Mouse (Mus musculus) kidney, adult 2 months (tissue): Measurements from ENCODE around the gene Slc7a11. TPM values are rescaled to one million over a fixed set of nuclear protein-coding genes. Genes with fewer than 3 reads are reported as not detected.
A peak's percentile ranks its signal among the peaks of the same experiment; 100 is the strongest.

Experiments used
- DNase-seq: peaks from one replicate; pipeline ENCODE4 v3.0.0; 2021
- H3K27ac ChIP-seq: fragments of 200-500 bp; 2 replicates; pipeline ENCODE4 v1.5.1; 2012; ENCODE audit warnings: low read depth, low read length, control low read depth, inconsistent platforms; ENCODE audit not compliant: insufficient read depth
- H3K27me3 ChIP-seq: fragments of 200-500 bp; replicated peaks from 2 replicates; pipeline ENCODE4 v1.6.1; 2012; ENCODE audit warnings: mild to moderate bottlenecking, moderate library complexity, low read length, inconsistent platforms; ENCODE audit not compliant: control insufficient read depth, insufficient read depth
- H3K36me3 ChIP-seq: fragments of 200-500 bp; 2 replicates; pipeline ENCODE4 v1.6.1; 2012; ENCODE audit warnings: mild to moderate bottlenecking, moderate library complexity, low read length, inconsistent platforms; ENCODE audit not compliant: control insufficient read depth, insufficient read depth
- H3K4me1 ChIP-seq: fragments of 200-500 bp; 2 replicates; pipeline ENCODE4 v1.6.1; 2011; ENCODE audit warnings: low read length; ENCODE audit not compliant: control insufficient read depth, insufficient read depth
- H3K4me3 ChIP-seq: fragments of 200-500 bp; 2 replicates; pipeline ENCODE4 v1.5.1; 2011; ENCODE audit warnings: mild to moderate bottlenecking, low read depth, low read length, control low read depth; ENCODE audit not compliant: insufficient read depth
- CTCF ChIP-seq: fragments of 200-500 bp; conservative IDR thresholded peaks from 2 replicates; pipeline ENCODE4 v1.5.1; 2011; ENCODE audit warnings: low read depth, mild to moderate bottlenecking, control low read depth, low read length, moderate library complexity, mixed read lengths; ENCODE audit not compliant: insufficient read depth, insufficient read length
- POLR2A ChIP-seq: fragments of 200-500 bp; IDR thresholded peaks from one replicate; pipeline ENCODE4 v1.6.1; 2011; ENCODE audit warnings: low read depth, low read length, control low read depth
- WGBS: fragments of 180-500 bp; shearing (Covaris S2); methylation state at CpG from one replicate; pipeline ENCODE4 v1.1.7; 2018; 5-methylcytosine and 5-hydroxymethylcytosine counted together
- polyA plus RNA-seq: library from polyadenylated mRNA; depleted of rRNA; stranded (reverse); fragments of >200 nt; gene quantifications from 2 replicates; pipeline ENCODE4 v1.2.3, GENCODE M21; 2012

Gene Slc7a11
- polyA plus RNA-seq, 1 experiment, result 0.23 TPM

DNA sequence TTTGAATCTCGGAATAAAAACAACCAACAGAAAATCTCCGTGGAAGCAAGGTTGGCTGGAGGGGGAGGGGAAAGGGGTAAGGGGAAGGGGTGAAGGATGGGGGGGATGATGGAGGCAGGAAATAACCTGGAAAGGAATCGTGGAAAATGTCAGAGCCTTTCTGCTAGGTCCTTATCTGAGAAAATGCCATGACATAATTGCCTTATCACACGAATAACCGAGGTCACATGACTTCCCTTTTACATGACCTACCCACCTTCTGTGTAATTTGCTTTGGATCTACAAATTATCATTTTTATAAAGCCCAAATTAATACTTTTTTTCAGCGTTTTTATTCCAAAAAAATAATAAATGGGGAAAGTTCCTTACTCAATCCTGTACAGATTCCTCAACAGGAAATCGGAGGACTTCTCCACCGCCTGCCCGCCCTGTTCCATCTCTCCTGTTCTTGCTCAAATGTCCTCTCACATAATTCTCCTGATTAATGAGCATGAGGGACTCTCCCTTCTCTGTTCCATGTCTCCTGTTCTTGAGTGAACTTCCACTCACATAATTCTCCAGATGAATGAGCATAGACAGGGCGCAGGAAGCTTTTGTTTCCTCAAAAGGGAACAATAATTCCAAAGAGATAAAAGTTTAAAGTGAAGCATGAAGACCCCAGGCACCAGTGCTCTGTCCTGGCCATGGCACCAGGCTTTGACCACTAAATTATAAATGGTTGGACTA, 1.8 kb upstream of the Slc7a11 start:
- no peak for TF ChIP-seq CTCF
- TF ChIP-seq POLR2A, result no peak
- WGBS, result 59% methylated on average over 10 of the region's 10 CpGs
- Histone ChIP-seq H3K27ac (no peak overlapping the region), H3K36me3 (no peaks in the 10 kb centered on the region), H3K4me3 (no peak overlapping the region), H3K4me1 (no peaks in the 10 kb centered on the region), H3K27me3 (no peaks in the 10 kb centered on the region)
- no peak for DNase-seq

DNA sequence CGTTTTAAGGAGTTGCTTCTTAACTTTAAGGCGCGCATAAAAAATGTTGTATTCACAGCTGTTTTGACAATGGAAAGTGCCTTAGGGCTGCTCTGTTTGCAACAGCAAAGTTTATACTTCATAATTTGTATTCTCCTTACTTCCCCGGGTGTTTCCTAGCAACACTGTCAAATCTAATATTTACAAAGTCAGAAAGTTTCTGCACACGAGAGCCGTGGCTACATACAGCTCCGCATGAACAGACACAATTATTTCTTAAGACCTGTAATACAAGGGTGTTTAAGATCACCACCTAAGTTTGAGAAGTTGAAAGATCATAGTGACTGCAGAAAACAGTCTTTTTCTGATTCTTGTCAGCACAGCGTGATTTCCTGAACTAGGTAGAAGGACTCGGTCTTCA, 528 bp upstream of the Slc7a11 start:
- no peak overlapping the region for H3K27ac ChIP-seq
- no peaks in the 10 kb centered on the region for H3K4me1 ChIP-seq
- H3K36me3 ChIP-seq, result no peaks in the 10 kb centered on the region
- TF ChIP-seq CTCF (no peak), POLR2A (no peak)
- H3K4me3 ChIP-seq, result 0 out of 2 replicates have a peak overlapping the region, but pooled peaks have one; percentile 9
- no peak for DNase-seq
- H3K27me3 ChIP-seq, result no peaks in the 10 kb centered on the region
- WGBS, result 10% methylated on average over 9 of the region's 9 CpGs

DNA sequence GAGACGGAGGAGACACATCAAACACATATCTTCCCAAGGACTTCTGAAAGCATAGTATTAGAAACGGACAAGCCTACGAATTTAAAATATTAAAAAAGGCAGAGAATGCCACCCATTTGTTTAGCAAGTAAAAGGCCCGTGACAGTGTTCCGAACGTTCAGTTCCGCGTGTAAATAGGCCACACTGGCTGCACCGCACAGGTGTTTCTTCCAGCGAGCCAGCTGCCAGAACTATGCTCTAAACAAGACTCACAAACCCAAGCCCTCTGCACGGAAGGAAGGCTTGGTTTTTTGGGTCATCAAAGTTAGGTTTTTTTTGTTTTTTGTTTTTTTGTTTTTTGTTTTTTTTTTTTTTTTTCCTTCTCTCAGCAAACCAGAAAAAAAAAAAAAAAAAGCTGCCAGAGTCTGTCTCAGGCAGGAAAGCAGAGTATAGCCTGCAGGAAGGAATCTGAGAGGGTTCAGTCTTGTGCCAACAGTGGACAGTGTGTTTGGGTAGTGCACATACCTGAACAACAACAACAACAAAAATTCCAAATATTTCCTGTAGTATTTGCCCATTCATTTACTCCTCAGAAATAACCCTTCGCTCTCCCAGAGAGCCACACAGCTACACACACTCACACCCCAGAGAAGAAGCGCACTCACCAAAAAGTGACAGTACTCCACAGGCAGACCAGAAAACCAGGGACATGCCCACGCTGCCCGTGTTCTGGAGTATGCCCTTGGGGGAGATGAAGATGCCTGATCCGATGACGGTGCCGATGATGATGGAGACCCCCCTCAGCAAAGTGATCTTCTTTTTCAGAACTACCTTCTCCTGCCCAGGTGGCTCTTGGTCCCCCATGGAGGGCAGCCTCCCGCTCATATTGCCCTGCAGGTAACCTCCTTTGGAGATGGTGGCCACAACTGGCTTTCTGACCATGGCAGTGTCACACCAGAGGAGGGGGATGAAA, 797 bp downstream of the Slc7a11 start:
- Histone ChIP-seq H3K36me3 (no peaks in the 10 kb centered on the region), H3K27ac (no peak overlapping the region), H3K27me3 (no peaks in the 10 kb centered on the region), H3K4me3 (no peak overlapping the region), H3K4me1 (no peaks in the 10 kb centered on the region)
- 72% methylated on average over 19 of the region's 19 CpGs for WGBS
- no peak for TF ChIP-seq CTCF
- TF ChIP-seq POLR2A, result no peak
- no peak for DNase-seq

DNA sequence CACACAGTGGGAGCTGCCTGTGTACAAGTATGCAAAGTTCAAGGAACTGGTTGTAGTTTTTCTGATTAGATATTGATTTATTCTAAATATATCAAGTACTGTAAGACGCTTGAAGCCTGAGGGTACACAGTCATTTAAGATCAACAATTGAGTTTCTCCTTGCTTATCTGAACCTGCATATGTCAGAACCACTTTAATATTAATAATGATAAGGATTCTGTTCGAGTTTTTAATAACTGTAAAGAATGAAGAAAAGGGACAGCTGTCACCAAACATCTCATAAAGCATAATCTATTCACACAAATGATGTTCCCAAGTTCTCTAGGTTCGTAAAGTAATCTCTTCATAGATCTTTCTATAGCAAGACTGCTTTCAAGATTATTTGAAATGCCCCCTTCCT, 2.1 kb downstream of the Slc7a11 start:
- no peaks in the 10 kb centered on the region for H3K36me3 ChIP-seq
- no peak for DNase-seq
- no peak overlapping the region for H3K4me3 ChIP-seq
- WGBS, result 91% methylated on average over 3 of the region's 3 CpGs
- TF ChIP-seq CTCF (no peak), POLR2A (no peak)
- no peaks in the 10 kb centered on the region for H3K4me1 ChIP-seq
- H3K27me3 ChIP-seq, result no peaks in the 10 kb centered on the region
- no peak overlapping the region for H3K27ac ChIP-seq

DNA sequence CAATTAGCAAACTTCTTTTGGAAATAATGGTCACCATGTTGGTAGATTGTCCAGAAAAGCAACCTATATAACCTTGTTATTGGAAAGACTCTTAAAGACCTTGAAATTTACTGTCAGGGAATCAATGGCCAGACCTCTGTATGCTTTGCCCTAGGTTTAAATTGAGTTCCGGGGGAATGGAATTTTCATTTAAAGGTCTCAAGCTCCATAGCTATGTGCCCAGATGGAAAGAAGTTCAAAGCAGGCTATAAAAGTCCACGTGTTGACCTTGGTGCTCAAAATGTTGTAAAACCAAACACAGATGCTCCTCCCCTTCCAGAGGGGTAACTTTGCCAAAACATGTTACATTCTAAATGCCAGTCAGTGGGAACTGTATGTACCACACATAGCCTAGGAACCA, 3.0 kb downstream of the Slc7a11 start:
- TF ChIP-seq CTCF (no peak), POLR2A (no peak)
- no peaks in the 10 kb centered on the region for H3K27me3 ChIP-seq
- 59% methylated on average over 2 of the region's 2 CpGs for WGBS
- no peak for DNase-seq
- no peaks in the 10 kb centered on the region for H3K36me3 ChIP-seq
- H3K4me1 ChIP-seq, result no peaks in the 10 kb centered on the region
- no peak overlapping the region for H3K4me3 ChIP-seq
- H3K27ac ChIP-seq, result no peak overlapping the region

DNA sequence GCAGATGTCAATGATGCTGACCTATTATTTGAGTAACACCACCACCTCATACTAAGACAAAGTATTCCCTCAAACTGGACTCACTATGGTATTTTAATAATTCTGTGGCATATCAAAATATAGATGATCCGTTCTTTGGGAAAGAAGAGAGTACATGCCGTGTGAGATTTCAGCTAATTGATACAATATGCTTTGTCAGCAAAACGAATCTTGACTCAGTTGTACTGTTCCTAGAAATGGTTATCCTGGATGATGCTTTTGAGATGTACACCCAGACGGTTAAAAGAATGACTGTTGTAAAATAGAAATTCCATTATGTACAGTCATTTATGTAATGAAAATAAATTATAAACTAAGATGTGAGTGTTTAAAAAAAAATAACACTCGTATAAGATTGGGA, 4.0 kb downstream of the Slc7a11 start:
- Histone ChIP-seq H3K4me1 (no peaks in the 10 kb centered on the region), H3K27me3 (no peaks in the 10 kb centered on the region), H3K27ac (no peak overlapping the region), H3K36me3 (no peaks in the 10 kb centered on the region), H3K4me3 (no peak overlapping the region)
- DNase-seq, result no peak
- TF ChIP-seq POLR2A, result no peak
- no peak for TF ChIP-seq CTCF
- WGBS, result 91% methylated on average over 5 of the region's 5 CpGs
